Mouse (Mus musculus) midbrain, postnatal 0 days (tissue): Measurements from ENCODE around the gene Fbxl17. TPM values are rescaled to one million over a fixed set of nuclear protein-coding genes. Genes with fewer than 3 reads are reported as not detected.

Experiments
- ATAC-seq: fragments of 200-750 bp; cut with Nextera tagmentation; 2 replicates; pipeline ENCODE4 v1.8.0; 2017; ENCODE audit warnings: moderate number of reproducible peaks, mild to moderate bottlenecking, moderate TSS enrichment, moderate library complexity; ENCODE audit not compliant: low FRiP score
- DNase-seq: peaks from one replicate; pipeline ENCODE4 v3.0.0-alpha.2; 2015; ENCODE audit warnings: low spot score
- H3K27ac ChIP-seq: fragments of 300-500 bp; sonication (generic); 2 replicates; pipeline ENCODE4 v1.5.1; 2014; ENCODE audit warnings: low read depth, mild to moderate bottlenecking, low read length, mixed read lengths
- H3K27me3 ChIP-seq: fragments of 300-500 bp; sonication (generic); 2 replicates; pipeline ENCODE4 v1.6.1; 2014; ENCODE audit warnings: low read length, control low read depth, mixed read lengths; ENCODE audit not compliant: insufficient read depth
- H3K36me3 ChIP-seq: fragments of 300-500 bp; sonication (generic); 2 replicates; pipeline ENCODE4 v1.6.1; 2014; ENCODE audit warnings: low read length, control low read depth, mixed read lengths; ENCODE audit not compliant: insufficient read depth
- H3K4me1 ChIP-seq: fragments of 300-500 bp; sonication (generic); 2 replicates; pipeline ENCODE4 v1.6.1; 2014; ENCODE audit warnings: mild to moderate bottlenecking, control low read depth, antibody characterized with exemption, low read length, mixed read lengths; ENCODE audit not compliant: insufficient read depth
- H3K4me2 ChIP-seq: fragments of 300-500 bp; sonication (generic); 2 replicates; pipeline ENCODE4 v1.6.1; 2014; ENCODE audit warnings: low read depth, mild to moderate bottlenecking, low read length, mixed read lengths; ENCODE audit not compliant: poor library complexity, severe bottlenecking
- H3K4me3 ChIP-seq: fragments of 300-500 bp; sonication (generic); 2 replicates; pipeline ENCODE4 v1.5.1; 2014; ENCODE audit warnings: low read depth, mild to moderate bottlenecking, low read length, moderate library complexity
- H3K9ac ChIP-seq: fragments of 300-500 bp; sonication (generic); replicated peaks from 2 replicates; pipeline ENCODE4 v1.6.1; 2014; ENCODE audit warnings: mild to moderate bottlenecking, low read length, moderate library complexity, mixed read lengths; ENCODE audit not compliant: poor library complexity, severe bottlenecking
- H3K9me3 ChIP-seq: fragments of 300-500 bp; sonication (generic); 2 replicates; pipeline ENCODE4 v1.6.1; 2016; ENCODE audit warnings: low read length, control low read depth
- CTCF ChIP-seq: IDR thresholded peaks from 2 replicates; pipeline ENCODE4 v1.5.1; 2016; ENCODE audit warnings: antibody characterized with exemption, mild to moderate bottlenecking
- WGBS: fragments of 180-500 bp; shearing (Covaris S2); extraction: QIAGEN DNeasy Blood & Tissue Kit; methylation state at CpG from one replicate; pipeline ENCODE4 v1.1.7; 2014; 5-methylcytosine and 5-hydroxymethylcytosine counted together
- polyA plus RNA-seq: library from polyadenylated mRNA; unstranded; fragments of >200 nt; fragmentation: Nextera tagmentation; extraction: Ambion mirVana; gene quantifications from 2 replicates; pipeline ENCODE4 v1.2.1, GENCODE M21; 2015
- total RNA-seq: library from RNA; depleted of rRNA; stranded (reverse); fragments of >200 nt; gene quantifications from 2 replicates; pipeline ENCODE4 v1.2.3, GENCODE M21; 2014

Gene Fbxl17
- total and polyA plus RNA-seq, 2 experiments from 2014 or later: 16.6 to 39.2 TPM

GRCm38 (mm10) chr17:63178331-63178730 is 321.5 kb downstream of the Fbxl17 start:
- Histone ChIP-seq H3K4me1 (0 out of 2 replicates have a peak, but pooled peaks cover 4% of the 10 kb centered on the region), H3K27me3 (no peaks in the 10 kb centered on the region), H3K36me3 (no peaks in the 10 kb centered on the region), H3K27ac (no peak overlapping the region), H3K9ac (no peak overlapping the region), H3K4me2 (no peak overlapping the region), H3K4me3 (no peak overlapping the region), H3K9me3 (no peaks in the 10 kb centered on the region)
- whole genome bisulfite sequencing: 92% methylated on average over 2 of the region's 2 CpGs
- DNase-seq: no peak
- ATAC-seq: no peak
- TF ChIP-seq CTCF: no peak

- ATAC-seq (no peak), DNase-seq (no peak)
- Histone ChIP-seq H3K9ac (no peak overlapping the region), H3K4me2 (no peak overlapping the region), H3K9me3 (no peaks in the 10 kb centered on the region), H3K36me3 (no peaks in the 10 kb centered on the region), H3K27ac (no peak overlapping the region), H3K4me3 (no peak overlapping the region), H3K4me1 (0 out of 2 replicates have a peak, but pooled peaks cover 4% of the 10 kb centered on the region), H3K27me3 (no peaks in the 10 kb centered on the region)
- TF ChIP-seq CTCF: no peak
- WGBS: 46% methylated on average over 5 of the region's 5 CpGs
These were observed 323.4 kb downstream of the Fbxl17 start for GRCm38 (mm10) chr17:63176411-63176810.

- Histone ChIP-seq H3K9me3 (no peaks in the 10 kb centered on the region), H3K36me3 (no peaks in the 10 kb centered on the region), H3K9ac (no peak overlapping the region), H3K27me3 (no peaks in the 10 kb centered on the region), H3K27ac (no peak overlapping the region), H3K4me1 (0 out of 2 replicates have a peak, but pooled peaks cover 6% of the 10 kb centered on the region), H3K4me3 (no peak overlapping the region), H3K4me2 (no peak overlapping the region)
- ATAC-seq (no peak), DNase-seq (no peak)
- 32% methylated on average over 1 of the region's 1 CpGs for WGBS
- TF ChIP-seq CTCF: no peak
These were observed 327.1 kb downstream of the Fbxl17 start for GRCm38 (mm10) chr17:63172697-63173096.

GRCm38 (mm10) chr17:63171890-63172491 is 327.8 kb downstream of the Fbxl17 start:
- Histone ChIP-seq H3K9ac (no peak overlapping the region), H3K4me3 (no peak overlapping the region), H3K4me1 (0 out of 2 replicates have a peak, but pooled peaks cover 6% of the 10 kb centered on the region), H3K9me3 (no peaks in the 10 kb centered on the region), H3K27me3 (no peaks in the 10 kb centered on the region), H3K36me3 (no peaks in the 10 kb centered on the region), H3K4me2 (no peak overlapping the region), H3K27ac (no peak overlapping the region)
- 16% methylated on average over 5 of the region's 5 CpGs for WGBS
- TF ChIP-seq CTCF: no peak
- no peak for ATAC-seq
- DNase-seq: peak; percentile 36

GRCm38 (mm10) chr17:63171264-63171663 is 328.6 kb downstream of the Fbxl17 start:
- DNase-seq (no peak), ATAC-seq (no peak)
- no peak for TF ChIP-seq CTCF
- no peaks in the 10 kb centered on the region for H3K36me3 ChIP-seq
- no peak overlapping the region for H3K4me2 ChIP-seq
- no peaks in the 10 kb centered on the region for H3K27me3 ChIP-seq
- no peaks in the 10 kb centered on the region for H3K9me3 ChIP-seq
- WGBS: 32% methylated on average over 5 of the region's 5 CpGs
- no peak overlapping the region for H3K4me3 ChIP-seq
- no peak overlapping the region for H3K27ac ChIP-seq
- 0 out of 2 replicates have a peak, but pooled peaks cover 4% of the 10 kb centered on the region for H3K4me1 ChIP-seq
- no peak overlapping the region for H3K9ac ChIP-seq

- H3K27ac ChIP-seq: no peak overlapping the region
- DNase-seq: no peak
- H3K27me3 ChIP-seq: no peaks in the 10 kb centered on the region
- no peaks in the 10 kb centered on the region for H3K36me3 ChIP-seq
- no peak for TF ChIP-seq CTCF
- ATAC-seq: no peak
- no peaks in the 10 kb centered on the region for H3K9me3 ChIP-seq
- H3K4me2 ChIP-seq: no peak overlapping the region
- H3K4me1 ChIP-seq: 0 out of 2 replicates have a peak, but pooled peaks cover 3% of the 10 kb centered on the region
- H3K9ac ChIP-seq: no peak overlapping the region
- no peak overlapping the region for H3K4me3 ChIP-seq
- WGBS: 69% methylated on average over 5 of the region's 5 CpGs
These were observed 331.6 kb downstream of the Fbxl17 start for GRCm38 (mm10) chr17:63168019-63168788.
